Mouse (Mus musculus) cortical plate, adult 2 months (tissue): ENCODE measurements around the gene Ces1c. TPM values are rescaled to one million over a fixed set of nuclear protein-coding genes. Genes with fewer than 3 reads are reported as not detected.

ENCODE experiments used
- H3K27ac ChIP-seq: fragments of 200-500 bp; 2 replicates; pipeline ENCODE4 v1.5.1; 2012; ENCODE audit warnings: low read length, control low read depth, inconsistent platforms; ENCODE audit not compliant: insufficient read depth
- H3K4me1 ChIP-seq: fragments of 200-500 bp; 2 replicates; pipeline ENCODE4 v1.6.1; 2011; ENCODE audit warnings: low read length; ENCODE audit not compliant: control insufficient read depth, insufficient read depth
- H3K4me3 ChIP-seq: fragments of 200-500 bp; 2 replicates; pipeline ENCODE4 v1.5.1; 2011; ENCODE audit warnings: mild to moderate bottlenecking, low read length, control low read depth; ENCODE audit not compliant: insufficient read depth
- CTCF ChIP-seq: fragments of 200-500 bp; IDR thresholded peaks from 2 replicates; pipeline ENCODE4 v1.5.1; 2011; ENCODE audit warnings: mild to moderate bottlenecking, control low read depth, low read length; ENCODE audit not compliant: insufficient read depth; ENCODE audit errors: extremely low read depth
- POLR2A ChIP-seq: fragments of 200-500 bp; IDR thresholded peaks from 2 replicates; pipeline ENCODE4 v1.6.1; 2011; ENCODE audit warnings: mild to moderate bottlenecking, low read length, control low read depth; ENCODE audit not compliant: insufficient read depth; ENCODE audit errors: extremely low read depth
- polyA plus RNA-seq: library from polyadenylated mRNA; depleted of rRNA; stranded (reverse); fragments of >200 nt; gene quantifications from 2 replicates; pipeline ENCODE4 v1.2.3, GENCODE M21; 2012; rRNA removed

Ces1c gene
- polyA plus RNA-seq, 1 experiment = not detected

DNA sequence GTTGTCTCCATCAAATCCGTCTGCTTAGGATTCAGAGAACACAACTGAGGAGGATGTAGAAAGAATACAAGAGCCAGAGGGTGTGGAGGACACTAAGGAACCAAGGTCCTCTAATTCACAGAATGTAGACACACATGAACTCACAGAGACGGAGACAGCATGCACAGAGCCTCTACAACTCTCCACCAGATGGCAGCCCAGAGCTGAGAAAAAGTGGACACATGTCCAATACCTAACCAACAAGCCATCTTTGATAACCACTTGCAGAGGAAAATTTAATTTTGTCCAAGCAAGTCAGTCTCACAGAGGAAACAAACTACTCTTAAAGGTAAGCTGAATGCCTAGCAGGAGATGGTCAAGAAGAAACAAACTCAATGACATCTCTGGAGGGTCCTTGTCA, 71.9 kb downstream of the Ces1c start:
- Histone ChIP-seq H3K4me1 (no peaks in the 10 kb centered on the region), H3K4me3 (no peak overlapping the region), H3K27ac (no peak overlapping the region)
- TF ChIP-seq POLR2A (no peak), CTCF (peak; percentile 80)

DNA sequence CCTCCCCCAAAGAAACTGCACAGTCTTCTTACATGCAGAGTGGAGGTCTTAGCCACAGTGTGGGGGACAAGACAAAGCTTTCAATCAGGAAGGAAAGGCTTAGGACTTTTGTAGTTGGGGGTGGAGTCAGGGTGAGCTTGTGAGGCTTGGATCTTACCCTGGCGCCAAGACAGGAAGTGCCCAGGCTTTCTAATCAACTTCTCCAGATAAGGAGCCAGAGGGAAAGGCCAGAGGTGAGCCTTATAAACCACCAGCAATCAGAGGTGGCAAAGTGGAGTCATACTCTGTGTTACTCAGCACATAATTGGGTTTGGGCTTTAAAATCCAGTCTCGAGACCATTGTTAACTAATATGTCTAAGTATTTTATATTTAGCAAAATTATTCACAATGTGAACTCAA, 75.8 kb downstream of the Ces1c start:
- Histone ChIP-seq H3K4me3 (no peak overlapping the region), H3K4me1 (no peaks in the 10 kb centered on the region)
- TF ChIP-seq POLR2A = no peak
- TF ChIP-seq CTCF = no peak

More for the DNA sequence above, 75.8 kb downstream of the Ces1c start:
- no peak overlapping the region for H3K27ac ChIP-seq

Other genes starting within 250 kb of the Ces1c start
- 0.78 and 1.2 TPM in 2 replicates for gene Capns2, start 229.9 kb downstream of the Ces1c start, polyA plus RNA-seq
- 0.02 TPM in 2 replicates for gene Slc6a2, start 171.2 kb downstream of the Ces1c start, polyA plus RNA-seq
- 0.08 and 0.09 TPM in 2 replicates for gene Ces1a, start 83.1 kb downstream of the Ces1c start, polyA plus RNA-seq
- gene Ces1b, start 51.3 kb downstream of the Ces1c start, polyA plus RNA-seq = not detected in 2 replicates
- gene Ces1d, start 66.6 kb upstream of the Ces1c start, polyA plus RNA-seq = 0.94 TPM in 1 of 2 replicates, not detected in the other
- gene Ces1e, start 98.3 kb upstream of the Ces1c start, polyA plus RNA-seq = not detected in 2 replicates
- gene Ces1f, start 148.5 kb upstream of the Ces1c start, polyA plus RNA-seq = 0.11 TPM in 1 of 2 replicates, not detected in the other
- 0.06 TPM in 1 of 2 replicates, not detected in the other for gene Ces1g, start 206.0 kb upstream of the Ces1c start, polyA plus RNA-seq
- not detected in 2 replicates for gene Ces1h, start 248.4 kb upstream of the Ces1c start, polyA plus RNA-seq